Mouse (Mus musculus) lung, postnatal 0 days (tissue): ENCODE data around the gene Sh2d5.

Experiments used
- CTCF ChIP-seq: IDR thresholded peaks from 2 replicates; pipeline ENCODE4 v1.5.1; 2016; ENCODE audit warnings: antibody characterized with exemption, mild to moderate bottlenecking
- EP300 ChIP-seq: IDR thresholded peaks from 2 replicates; pipeline ENCODE4 v1.6.1; 2016; ENCODE audit warnings: antibody characterized with exemption, mild to moderate bottlenecking, control low read depth

GRCm38 (mm10) chr4:138292028-138292427 is 41.8 kb downstream of the Sh2d5 start:
- no peak for TF ChIP-seq CTCF
- TF ChIP-seq EP300 = no peak
